Mouse (Mus musculus) frontal cortex, adult (tissue): ENCODE data around the gene Gm28551.

Experiments
- ATAC-seq: cut with Nextera tagmentation; 2 replicates; pipeline ENCODE4 v1.9.2; 2017; ENCODE audit warnings: mild to moderate bottlenecking, moderate library complexity, mixed read lengths; ENCODE audit not compliant: low TSS enrichment

Gm28551 gene

DNA sequence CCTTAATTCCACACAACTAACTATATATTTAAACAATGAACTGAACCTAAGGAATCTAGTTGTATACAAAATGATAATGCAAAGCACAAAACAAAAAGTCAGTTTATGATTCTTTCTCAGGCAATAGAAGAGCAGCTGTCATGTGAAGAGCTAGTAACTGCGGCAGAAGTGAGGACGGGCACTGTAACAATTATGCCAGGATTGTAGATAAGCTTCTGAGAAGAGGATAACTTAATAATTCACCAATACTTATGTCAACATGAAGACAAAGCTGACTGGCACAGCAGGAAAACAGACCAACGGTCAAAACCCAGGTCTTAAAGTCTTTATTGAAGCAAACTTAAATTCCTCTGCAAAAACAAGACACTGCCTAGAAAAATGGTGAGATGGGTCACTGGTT is 61.3 kb downstream of the Gm28551 start:
- ATAC-seq = no peak
